Mouse (Mus musculus): ENCODE measurements around the gene Ccdc36. TPM values are rescaled to one million over a fixed set of nuclear protein-coding genes. Genes with fewer than 3 reads are reported as not detected.

Ccdc36 gene
- polyA plus RNA-seq, 1 experiment from 2014 or later = 0.96 TPM

DNA sequence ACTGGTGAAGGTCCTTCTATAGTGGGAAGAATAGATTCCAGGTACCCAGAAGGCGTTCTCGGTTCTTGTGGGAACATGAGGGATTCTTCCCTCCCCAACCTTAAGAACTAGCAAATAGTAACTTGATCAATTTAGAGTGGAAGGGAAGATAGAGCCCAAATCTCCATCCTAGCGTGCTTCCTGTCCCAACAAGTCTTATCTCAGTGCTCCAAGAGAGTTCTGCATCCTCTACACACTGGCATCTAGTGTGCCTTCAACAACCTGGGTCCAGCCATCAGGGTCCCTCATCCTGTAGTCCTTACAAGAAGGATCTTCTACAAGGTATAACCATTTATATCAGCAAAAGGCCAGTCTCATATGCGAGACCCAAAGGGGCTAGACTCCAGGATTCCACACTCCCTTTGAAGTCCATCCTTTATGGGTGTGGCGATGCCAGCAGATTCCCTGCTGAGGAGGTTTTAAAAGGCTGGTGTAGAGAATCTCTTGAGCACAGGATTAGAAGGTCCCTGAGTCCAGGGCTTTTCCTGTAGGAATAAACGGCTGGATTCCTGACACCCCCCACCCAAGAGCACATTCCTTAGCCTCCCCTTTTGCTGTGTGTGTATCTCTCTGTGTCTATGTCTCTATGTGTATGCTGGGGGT, 23.4 kb upstream of the Ccdc36 start:
- 49% methylated on average over 6 of the region's 6 CpGs for WGBS
- no peak for ATAC-seq

DNA sequence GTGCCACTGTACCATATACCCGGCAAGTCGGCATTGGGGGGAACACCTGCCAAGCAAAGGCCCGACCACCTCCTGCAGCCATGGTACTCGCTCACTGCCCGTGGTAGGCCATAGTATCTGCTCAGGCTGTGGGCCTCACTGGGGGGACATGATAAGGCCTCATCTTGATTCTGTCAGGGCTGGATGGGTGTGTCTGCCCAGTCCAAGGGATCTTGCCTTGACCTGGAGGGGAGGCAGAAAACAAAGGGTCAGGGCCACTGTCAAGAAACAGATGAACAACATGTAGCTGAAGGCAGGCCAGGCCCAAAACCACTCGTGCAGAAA, 22.8 kb upstream of the Ccdc36 start:
- no peaks in the 10 kb centered on the region for H3K27me3 ChIP-seq (replicated peaks; ENCODE audit: control insufficient read depth, insufficient read depth, low read length)
- H3K4me1 ChIP-seq (replicated peaks; ENCODE audit: control insufficient read depth, insufficient read depth, low read length) = peaks cover 42% of the 10 kb centered on the region
- peak overlapping the region; percentile 65 for H3K4me3 ChIP-seq (replicated peaks; ENCODE audit: low read length)
- peak overlapping the region; percentile 71 for H3K27ac ChIP-seq (ENCODE audit: low read length)
- no peak for ATAC-seq
- H3K36me3 ChIP-seq (ENCODE audit: control insufficient read depth, insufficient read depth) = no peaks in the 10 kb centered on the region
- H3K9me3 ChIP-seq (ENCODE audit: control insufficient read depth, low read length) = no peaks in the 10 kb centered on the region
- WGBS = 81% methylated on average over 6 of the region's 6 CpGs
- peak overlapping the region; percentile 80 for H3K4me2 ChIP-seq (ENCODE audit: low read length)
- H3K9ac ChIP-seq (replicated peaks; ENCODE audit: low read depth, low read length) = no peak overlapping the region

More for the DNA sequence above, 23.4 kb upstream of the Ccdc36 start:
- peak overlapping the region; percentile 73 for H3K27ac ChIP-seq (ENCODE audit: low read length)
- H3K9ac ChIP-seq (replicated peaks; ENCODE audit: low read depth, low read length) = peak overlapping the region; percentile 77
- no peaks in the 10 kb centered on the region for H3K27me3 ChIP-seq (replicated peaks; ENCODE audit: control insufficient read depth, insufficient read depth, low read length)
- no peaks in the 10 kb centered on the region for H3K36me3 ChIP-seq (ENCODE audit: control insufficient read depth, insufficient read depth)
- H3K4me1 ChIP-seq (replicated peaks; ENCODE audit: control insufficient read depth, insufficient read depth, low read length) = peaks cover 42% of the 10 kb centered on the region
- H3K9me3 ChIP-seq (ENCODE audit: control insufficient read depth, low read length) = no peaks in the 10 kb centered on the region
- H3K4me3 ChIP-seq (replicated peaks; ENCODE audit: low read length) = peak overlapping the region; percentile 65
- peak overlapping the region; percentile 80 for H3K4me2 ChIP-seq (ENCODE audit: low read length)

DNA sequence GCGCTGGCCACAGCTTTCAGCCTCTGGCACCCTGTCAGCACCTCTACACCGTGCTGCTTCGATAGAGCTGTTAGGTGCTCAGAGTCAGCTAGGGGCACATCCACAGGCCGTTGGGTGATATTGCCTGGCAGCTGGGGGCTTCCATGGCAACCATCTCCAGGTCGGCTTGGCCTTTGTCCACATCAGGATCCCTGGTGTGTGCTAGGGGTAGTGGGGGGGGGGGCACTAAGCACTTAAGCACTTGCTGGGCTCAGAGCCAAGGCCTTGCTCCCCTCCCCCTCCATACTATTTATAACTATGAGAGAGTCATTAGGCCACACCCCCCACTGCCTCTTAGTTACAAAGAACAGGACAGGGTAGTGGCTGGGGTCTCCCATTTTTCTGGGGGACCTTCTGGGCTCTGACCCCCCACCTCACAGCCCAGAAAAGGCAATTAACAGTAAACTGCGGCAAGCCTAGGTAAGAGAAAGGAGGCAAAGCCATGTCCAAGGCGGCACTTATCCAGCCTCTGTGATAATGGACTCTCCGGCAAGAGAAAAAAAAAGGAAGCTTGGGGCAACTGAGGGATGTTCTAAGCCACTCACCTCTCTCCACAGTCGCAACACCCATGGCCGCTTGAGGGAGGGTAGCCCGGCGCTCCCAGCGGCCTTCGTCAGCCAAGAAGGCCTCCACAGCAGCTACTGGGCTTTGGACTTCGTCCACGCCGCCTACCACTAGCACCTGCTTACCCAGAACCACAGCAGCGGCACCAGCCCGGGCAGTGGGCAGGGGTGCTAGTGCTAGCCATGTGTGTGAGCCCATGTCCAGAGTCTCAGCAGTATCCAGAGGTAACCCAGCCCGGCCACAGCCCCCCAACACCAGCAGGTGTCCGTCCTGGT, 22.2 kb upstream of the Ccdc36 start:
- peak overlapping the region; percentile 65 for H3K4me3 ChIP-seq (replicated peaks; ENCODE audit: low read length)
- peak overlapping the region; percentile 35 for H3K9ac ChIP-seq (replicated peaks; ENCODE audit: low read depth, low read length)
- peaks cover 42% of the 10 kb centered on the region for H3K4me1 ChIP-seq (replicated peaks; ENCODE audit: control insufficient read depth, insufficient read depth, low read length)
- peak overlapping the region; percentile 71 for H3K27ac ChIP-seq (ENCODE audit: low read length)
- ATAC-seq = peak; percentile 20
- H3K9me3 ChIP-seq (ENCODE audit: control insufficient read depth, low read length) = no peaks in the 10 kb centered on the region
- no peaks in the 10 kb centered on the region for H3K27me3 ChIP-seq (replicated peaks; ENCODE audit: control insufficient read depth, insufficient read depth, low read length)
- peak overlapping the region; percentile 80 for H3K4me2 ChIP-seq (ENCODE audit: low read length)
- H3K36me3 ChIP-seq (ENCODE audit: control insufficient read depth, insufficient read depth) = no peaks in the 10 kb centered on the region
- WGBS = 38% methylated on average over 21 of the region's 21 CpGs

DNA sequence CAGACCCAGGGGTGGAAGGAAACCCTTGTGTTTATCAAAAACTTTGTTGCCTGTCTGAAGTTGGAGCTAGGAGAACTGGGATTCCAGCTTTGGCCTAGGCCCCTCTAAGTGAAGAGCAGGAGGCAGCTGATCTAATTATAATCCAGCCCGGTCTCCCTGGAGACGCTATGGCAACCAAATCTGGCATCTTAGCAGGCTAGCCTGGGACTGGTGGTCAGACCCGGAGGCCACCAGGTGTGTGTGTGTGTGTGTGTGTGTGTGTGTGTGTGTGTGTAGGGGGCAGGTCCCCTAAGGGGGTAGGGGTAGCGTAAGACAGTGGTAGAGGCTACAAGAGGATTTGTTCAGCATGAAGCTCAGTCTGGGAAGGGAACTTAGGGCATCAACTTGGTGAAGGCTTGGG, 21.6 kb upstream of the Ccdc36 start:
- peaks cover 42% of the 10 kb centered on the region for H3K4me1 ChIP-seq (replicated peaks; ENCODE audit: control insufficient read depth, insufficient read depth, low read length)
- H3K36me3 ChIP-seq (ENCODE audit: control insufficient read depth, insufficient read depth) = no peaks in the 10 kb centered on the region
- H3K27ac ChIP-seq (ENCODE audit: low read length) = peak overlapping the region; percentile 71

DNA sequence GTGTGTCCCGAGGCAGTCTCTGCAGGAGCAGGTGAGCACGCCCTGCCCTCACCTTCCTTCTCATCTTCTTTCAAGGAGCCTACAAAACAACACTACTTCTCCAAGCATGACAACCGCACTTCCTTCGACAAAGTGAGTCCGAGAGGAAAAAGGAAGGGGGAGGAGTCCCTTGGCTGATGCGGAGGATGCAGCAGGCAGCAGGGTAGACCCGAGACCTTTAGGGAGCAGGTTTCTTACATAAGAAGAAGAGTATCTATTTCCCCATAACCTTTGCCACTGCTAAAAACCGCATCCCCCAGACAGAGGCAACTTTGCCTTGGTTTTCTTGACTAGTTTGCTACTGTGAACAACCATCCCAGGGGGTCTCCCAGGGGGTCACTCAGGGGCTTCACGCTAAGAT, 16.8 kb upstream of the Ccdc36 start:
- Histone ChIP-seq H3K36me3 (ENCODE audit: control insufficient read depth, insufficient read depth) (no peaks in the 10 kb centered on the region), H3K27ac (ENCODE audit: low read length) (no peak overlapping the region), H3K4me1 (replicated peaks; ENCODE audit: control insufficient read depth, insufficient read depth, low read length) (peaks cover 25% of the 10 kb centered on the region), H3K9me3 (ENCODE audit: control insufficient read depth, low read length) (no peaks in the 10 kb centered on the region), H3K27me3 (replicated peaks; ENCODE audit: control insufficient read depth, insufficient read depth, low read length) (no peaks in the 10 kb centered on the region), H3K4me2 (ENCODE audit: low read length) (no peak overlapping the region), H3K4me3 (replicated peaks; ENCODE audit: low read length) (no peak overlapping the region), H3K9ac (replicated peaks; ENCODE audit: low read depth, low read length) (no peak overlapping the region)
- WGBS = 74% methylated on average over 9 of the region's 9 CpGs
- no peak for ATAC-seq

More for the DNA sequence above, 21.6 kb upstream of the Ccdc36 start:
- WGBS = 6% methylated on average over 4 of the region's 4 CpGs
- peak overlapping the region; percentile 21 for H3K4me3 ChIP-seq (replicated peaks; ENCODE audit: low read length)
- peak; percentile 54 for ATAC-seq
- H3K9ac ChIP-seq (replicated peaks; ENCODE audit: low read depth, low read length) = 0 out of 2 replicates have a peak overlapping the region, but pooled peaks have one; percentile 37
- peak overlapping the region; percentile 80 for H3K4me2 ChIP-seq (ENCODE audit: low read length)
- no peaks in the 10 kb centered on the region for H3K27me3 ChIP-seq (replicated peaks; ENCODE audit: control insufficient read depth, insufficient read depth, low read length)
- H3K9me3 ChIP-seq (ENCODE audit: control insufficient read depth, low read length) = no peaks in the 10 kb centered on the region

DNA sequence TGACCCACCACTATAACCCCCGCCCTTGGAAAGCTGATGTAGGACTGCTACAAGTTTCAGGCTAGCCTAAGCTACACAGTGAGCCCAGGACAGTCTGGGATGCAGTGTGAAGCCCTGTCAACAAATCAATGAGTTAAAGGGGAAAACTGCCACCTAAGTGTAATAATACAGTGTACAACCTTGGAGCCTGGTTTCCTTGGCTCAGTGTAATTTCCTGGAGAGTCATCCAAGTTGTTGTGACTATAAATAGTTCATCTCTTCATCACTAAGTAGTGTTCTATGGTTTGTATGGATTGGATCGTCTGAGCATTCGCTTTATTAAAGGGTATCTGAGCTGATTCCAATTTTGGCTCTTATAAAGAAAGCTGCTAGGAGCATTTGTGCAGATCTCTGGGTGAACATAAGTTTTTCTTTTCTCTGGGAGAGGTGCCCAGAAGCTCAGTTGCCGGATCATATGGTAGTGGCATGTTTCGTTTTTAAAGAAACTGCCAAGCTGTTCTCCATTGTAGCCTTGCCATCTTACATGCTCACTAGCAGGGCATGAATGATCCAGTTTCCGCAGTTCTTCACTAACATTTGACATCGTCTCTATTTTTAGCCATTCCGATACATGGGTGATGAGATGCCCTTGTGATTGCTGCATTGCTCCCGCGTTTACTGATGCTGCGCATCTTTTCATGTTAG, 13.1 kb upstream of the Ccdc36 start:
- Histone ChIP-seq H3K9me3 (ENCODE audit: control insufficient read depth, low read length) (no peaks in the 10 kb centered on the region), H3K27me3 (replicated peaks; ENCODE audit: control insufficient read depth, insufficient read depth, low read length) (no peaks in the 10 kb centered on the region), H3K4me1 (replicated peaks; ENCODE audit: control insufficient read depth, insufficient read depth, low read length) (peaks cover 26% of the 10 kb centered on the region), H3K9ac (replicated peaks; ENCODE audit: low read depth, low read length) (no peak overlapping the region), H3K36me3 (ENCODE audit: control insufficient read depth, insufficient read depth) (no peaks in the 10 kb centered on the region), H3K4me3 (replicated peaks; ENCODE audit: low read length) (no peak overlapping the region), H3K4me2 (ENCODE audit: low read length) (no peak overlapping the region), H3K27ac (ENCODE audit: low read length) (peak overlapping the region; percentile 49)
- 60% methylated on average over 11 of the region's 11 CpGs for WGBS
- peak; percentile 87 for ATAC-seq

DNA sequence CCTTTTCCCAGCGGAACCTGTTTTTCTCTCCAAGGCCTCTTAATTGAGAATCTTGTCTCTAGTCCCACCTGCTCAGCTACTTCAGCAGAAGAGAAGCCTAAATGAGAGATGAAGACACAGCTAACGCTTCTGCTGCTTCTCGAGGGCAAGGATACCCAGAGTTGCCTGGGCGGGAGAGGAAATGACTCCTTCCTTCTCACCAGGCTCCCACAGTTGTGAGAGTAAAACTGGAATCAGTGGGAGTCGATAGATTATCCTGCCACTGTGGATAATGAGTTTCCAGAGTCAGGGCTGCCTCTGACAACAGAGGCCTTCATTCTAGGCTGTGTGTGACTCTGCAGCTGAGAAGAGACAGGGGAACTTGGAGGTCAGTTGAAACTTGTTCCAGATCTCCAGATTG, 12.2 kb upstream of the Ccdc36 start:
- 0 out of 2 replicates have a peak overlapping the region, but pooled peaks have one; percentile 6 for H3K27ac ChIP-seq (ENCODE audit: low read length)
- WGBS = 69% methylated on average over 5 of the region's 5 CpGs

DNA sequence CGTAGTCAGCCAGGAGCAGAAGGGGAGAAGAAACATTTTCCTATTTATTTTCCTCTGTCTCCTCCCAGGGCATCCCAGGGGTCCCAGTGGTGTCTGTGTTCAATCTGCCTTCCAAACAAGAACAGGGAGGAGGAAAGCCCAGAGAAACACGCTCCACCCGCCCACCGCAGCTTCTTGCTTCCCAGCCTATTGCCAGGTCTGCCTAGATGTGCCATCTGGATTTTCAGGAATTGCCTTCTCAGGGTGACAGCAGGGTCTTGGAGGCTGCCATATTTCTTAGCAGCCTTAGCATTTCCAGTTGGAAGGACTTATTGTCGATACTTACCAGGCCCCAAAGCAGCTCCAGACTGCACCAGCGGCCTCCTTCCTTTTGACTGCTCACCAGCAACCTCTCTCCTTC, 10.9 kb upstream of the Ccdc36 start:
- no peak overlapping the region for H3K27ac ChIP-seq (ENCODE audit: low read length)
- 72% methylated on average over 6 of the region's 6 CpGs for WGBS
- ATAC-seq = peak; percentile 41
- H3K4me1 ChIP-seq (replicated peaks; ENCODE audit: control insufficient read depth, insufficient read depth, low read length) = peaks cover 26% of the 10 kb centered on the region
- no peak overlapping the region for H3K9ac ChIP-seq (replicated peaks; ENCODE audit: low read depth, low read length)
- no peaks in the 10 kb centered on the region for H3K9me3 ChIP-seq (ENCODE audit: control insufficient read depth, low read length)
- H3K36me3 ChIP-seq (ENCODE audit: control insufficient read depth, insufficient read depth) = no peaks in the 10 kb centered on the region
- H3K27me3 ChIP-seq (replicated peaks; ENCODE audit: control insufficient read depth, insufficient read depth, low read length) = no peaks in the 10 kb centered on the region
- H3K4me3 ChIP-seq (replicated peaks; ENCODE audit: low read length) = no peak overlapping the region
- no peak overlapping the region for H3K4me2 ChIP-seq (ENCODE audit: low read length)

More for the DNA sequence above, 12.2 kb upstream of the Ccdc36 start:
- Histone ChIP-seq H3K4me1 (replicated peaks; ENCODE audit: control insufficient read depth, insufficient read depth, low read length) (peaks cover 26% of the 10 kb centered on the region), H3K27me3 (replicated peaks; ENCODE audit: control insufficient read depth, insufficient read depth, low read length) (no peaks in the 10 kb centered on the region), H3K9me3 (ENCODE audit: control insufficient read depth, low read length) (no peaks in the 10 kb centered on the region), H3K4me2 (ENCODE audit: low read length) (no peak overlapping the region), H3K36me3 (ENCODE audit: control insufficient read depth, insufficient read depth) (no peaks in the 10 kb centered on the region), H3K9ac (replicated peaks; ENCODE audit: low read depth, low read length) (no peak overlapping the region), H3K4me3 (replicated peaks; ENCODE audit: low read length) (no peak overlapping the region)
- ATAC-seq = no peak

DNA sequence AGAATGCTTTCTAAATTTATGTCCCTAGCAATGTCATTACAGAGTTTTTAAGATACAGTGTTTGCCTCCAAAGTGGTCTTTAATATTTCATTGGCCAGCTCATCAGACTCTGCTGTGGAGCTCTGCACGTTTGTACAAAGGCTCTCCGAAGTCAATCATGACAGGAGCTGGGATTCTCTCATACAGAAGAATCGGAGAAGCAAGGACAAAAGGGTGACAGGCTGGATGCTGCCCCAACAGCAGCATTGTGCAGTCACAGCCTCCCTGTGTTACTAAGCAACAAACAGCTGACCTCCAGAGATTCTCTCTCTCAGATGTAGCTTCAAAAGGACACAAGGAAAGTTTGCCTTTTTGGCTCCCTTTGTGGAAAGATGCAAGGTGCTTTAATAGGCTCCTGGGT, 7.9 kb upstream of the Ccdc36 start, which contains the start of gene BC048562:
Gene BC048562 (plus strand): TSS at position 301 of the 400 bp plus-strand sequence.
- no peaks in the 10 kb centered on the region for H3K9me3 ChIP-seq (ENCODE audit: control insufficient read depth, low read length)
- no peak within 1 kb of the TSS for H3K9ac ChIP-seq (replicated peaks; ENCODE audit: low read depth, low read length)
- WGBS = 41% methylated on average over 3 of the region's 3 CpGs
- H3K4me2 ChIP-seq (ENCODE audit: low read length) = no peak within 1 kb of the TSS
- no peak within 1 kb of the TSS for H3K27ac ChIP-seq (ENCODE audit: low read length)
- no peak within 1 kb of the TSS for H3K4me3 ChIP-seq (replicated peaks; ENCODE audit: low read length)
- no peak for ATAC-seq
- no peaks in the 10 kb centered on the region for H3K36me3 ChIP-seq (ENCODE audit: control insufficient read depth, insufficient read depth)
- H3K27me3 ChIP-seq (replicated peaks; ENCODE audit: control insufficient read depth, insufficient read depth, low read length) = no peaks in the 10 kb centered on the region
- H3K4me1 ChIP-seq (replicated peaks; ENCODE audit: control insufficient read depth, insufficient read depth, low read length) = peaks cover 25% of the 10 kb centered on the region

Measured in forebrain, embryonic 16.5 days (tissue).